Mouse (Mus musculus) lung, adult 2 months (tissue): ENCODE results near the gene Kifc3.

Experiments used
- CTCF ChIP-seq: fragments of 200-500 bp; IDR thresholded peaks from 2 replicates; pipeline ENCODE4 v1.5.1; 2011; ENCODE audit warnings: mild to moderate bottlenecking, low read length, control low read depth; ENCODE audit not compliant: insufficient read depth
- POLR2A ChIP-seq: fragments of 200-500 bp; IDR thresholded peaks from 2 replicates; pipeline ENCODE4 v1.6.1; 2011; ENCODE audit warnings: low read depth, mild to moderate bottlenecking, control low read depth, low read length, borderline replicate concordance; ENCODE audit errors: extremely low read depth

- no peak for TF ChIP-seq CTCF
- TF ChIP-seq POLR2A, result no peak
Measured at GRCm38 (mm10) chr8:95162785-95163184, 39.8 kb downstream of the Kifc3 start.
